Mouse (Mus musculus): Measurements from ENCODE around the gene Gm960.
"Not testable (repeated sequence)": the region's sequence is repeated elsewhere in the genome, so short reads cannot be mapped to it uniquely, and the experiment has no call there.

Gm960 gene

DNA sequence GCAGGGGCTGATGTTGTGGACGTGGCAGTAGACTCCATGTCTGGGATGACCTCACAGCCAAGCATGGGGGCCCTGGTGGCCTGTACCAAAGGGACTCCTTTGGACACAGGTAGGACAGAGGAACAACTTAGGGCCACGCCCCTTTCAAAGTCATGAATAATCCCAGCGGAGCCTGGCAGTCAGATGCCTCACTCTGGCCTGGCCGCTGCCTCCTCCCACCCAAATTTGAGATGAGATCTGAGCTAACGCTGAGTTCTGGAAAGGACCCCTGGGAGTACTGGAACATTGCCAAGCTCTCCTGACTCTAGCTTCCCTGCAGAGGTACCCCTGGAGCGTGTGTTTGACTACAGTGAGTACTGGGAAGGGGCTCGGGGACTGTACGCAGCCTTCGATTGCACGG is 79.0 kb downstream of the Gm960 start:
- no peak for DNase-seq

DNA sequence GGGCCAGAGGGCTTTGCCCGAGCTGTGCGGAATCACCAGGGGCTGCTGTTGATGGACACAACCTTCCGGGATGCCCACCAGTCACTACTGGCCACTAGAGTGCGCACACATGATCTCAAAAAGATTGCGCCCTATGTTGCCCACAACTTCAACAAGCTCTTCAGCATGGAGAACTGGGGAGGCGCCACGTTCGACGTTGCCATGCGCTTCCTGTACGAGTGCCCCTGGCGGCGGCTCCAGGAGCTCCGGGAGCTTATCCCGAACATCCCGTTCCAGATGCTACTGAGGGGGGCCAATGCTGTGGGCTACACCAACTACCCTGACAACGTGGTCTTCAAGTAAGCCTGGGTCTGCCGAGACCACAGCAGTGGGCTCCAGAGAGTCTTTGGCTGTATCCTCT is 80.3 kb downstream of the Gm960 start:
- DNase-seq, result no peak

DNA sequence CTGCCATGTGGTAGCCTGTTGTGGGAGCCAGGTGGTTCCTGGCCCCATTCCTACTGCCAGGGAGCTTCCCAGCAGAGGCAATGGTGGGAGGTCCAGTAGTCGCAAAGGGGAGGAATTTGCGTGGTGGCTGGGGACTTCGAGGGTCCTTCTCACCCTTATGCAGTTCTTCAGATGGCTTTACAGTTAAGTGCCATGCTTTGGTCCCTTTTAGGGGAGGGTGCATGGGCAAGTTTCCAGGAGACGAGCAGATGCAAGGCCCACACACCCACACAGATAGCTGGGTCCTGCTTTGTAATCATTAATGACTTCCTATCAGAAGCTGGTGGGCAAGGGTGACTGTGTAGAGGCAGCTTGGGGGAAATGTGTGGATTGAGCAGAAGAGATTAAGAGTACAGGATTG is 81.9 kb downstream of the Gm960 start:
- peak; percentile 9 for DNase-seq

DNA sequence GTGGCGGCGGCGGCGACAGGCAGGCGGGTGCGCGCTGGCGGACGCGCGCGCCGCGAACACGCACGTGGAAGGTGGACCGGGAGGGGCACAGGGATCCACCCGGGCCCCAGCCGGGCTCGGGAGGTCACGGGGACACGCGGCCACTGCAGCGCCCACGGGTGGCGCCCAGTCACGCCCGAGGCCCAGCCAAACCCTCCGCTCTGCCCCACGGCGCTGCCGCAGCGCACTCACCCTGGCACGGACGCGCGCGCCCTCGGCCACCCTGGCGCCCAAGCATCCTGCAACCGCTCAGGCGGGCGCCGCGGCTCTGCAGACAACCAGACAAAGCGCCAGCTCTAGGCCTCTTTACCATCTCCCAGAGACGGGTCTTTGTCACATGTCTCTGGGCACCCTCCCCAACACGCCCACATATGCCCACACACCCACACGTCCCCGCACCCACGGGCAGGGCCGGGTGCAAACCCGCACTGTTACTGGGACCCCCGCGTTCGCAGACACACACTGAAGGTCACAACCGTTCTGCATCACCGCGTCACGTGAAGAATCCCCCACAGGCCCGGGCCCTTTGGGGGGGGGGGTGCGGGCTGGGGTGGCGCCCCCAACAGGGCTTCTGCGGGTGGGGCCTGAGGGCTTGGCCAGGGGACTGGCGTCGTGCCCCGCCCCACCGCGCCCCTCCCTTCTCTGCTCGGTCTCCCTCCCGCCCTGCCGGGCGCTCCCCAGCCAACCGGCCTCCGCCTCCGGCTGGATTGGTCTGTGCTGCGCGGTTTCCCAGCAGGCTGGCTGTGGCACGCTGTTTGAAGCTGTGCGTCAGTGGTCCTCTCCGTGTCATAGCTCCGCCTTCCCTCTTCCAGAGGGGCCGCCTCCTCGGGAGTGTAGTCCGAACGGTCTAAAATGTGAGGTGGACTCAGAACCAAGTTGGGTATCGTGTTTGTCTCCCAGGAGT is 83.0 kb downstream of the Gm960 start, which contains the start of gene Lrfn4:
Gene Lrfn4 (minus strand): TSS at position 517 of the 943 bp plus-strand sequence.
- peak; percentile 77 for DNase-seq

DNA sequence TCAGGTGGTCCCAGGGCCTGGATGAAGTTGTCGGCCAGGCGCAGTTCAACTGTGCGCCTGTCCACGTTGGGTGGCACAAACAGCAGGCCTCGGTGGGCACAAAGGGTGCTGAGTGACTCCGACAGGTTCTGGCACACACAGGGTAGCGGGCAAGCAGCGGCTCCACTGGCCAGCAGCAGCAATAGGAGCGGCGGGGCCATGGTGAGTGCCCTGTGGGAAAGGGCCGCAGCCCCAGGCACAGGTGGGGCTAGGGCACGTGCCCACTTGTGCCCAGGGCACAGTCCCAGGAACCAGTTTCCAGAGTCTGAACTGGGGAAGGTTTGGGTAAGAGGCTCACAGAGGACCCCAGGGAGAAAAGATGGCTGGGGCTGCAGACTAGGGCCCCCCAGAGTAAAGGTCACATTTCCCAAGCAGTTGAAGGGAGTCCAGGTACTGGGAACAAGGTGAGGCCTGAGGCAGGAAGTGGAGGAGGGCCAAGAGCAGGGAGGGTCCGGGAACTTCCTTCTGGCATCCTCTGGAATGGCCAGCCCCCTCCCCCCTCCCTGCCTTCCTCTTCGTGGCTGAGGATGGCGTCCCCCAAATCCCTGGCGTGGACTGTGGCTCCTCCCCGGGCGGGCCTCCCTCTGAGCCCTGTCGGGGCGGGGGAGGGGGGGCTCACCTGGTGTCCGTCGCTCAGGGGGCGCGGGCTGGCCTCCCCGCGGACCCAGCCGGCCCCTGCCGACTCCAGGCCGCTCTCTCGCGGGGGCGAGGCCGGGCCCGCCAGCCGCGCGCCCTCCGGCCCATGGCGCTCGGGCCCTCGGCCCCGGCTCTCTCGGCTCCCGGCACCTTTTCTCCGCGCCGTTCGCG is 83.9 kb downstream of the Gm960 start:
- peak; percentile 23 for DNase-seq

DNA sequence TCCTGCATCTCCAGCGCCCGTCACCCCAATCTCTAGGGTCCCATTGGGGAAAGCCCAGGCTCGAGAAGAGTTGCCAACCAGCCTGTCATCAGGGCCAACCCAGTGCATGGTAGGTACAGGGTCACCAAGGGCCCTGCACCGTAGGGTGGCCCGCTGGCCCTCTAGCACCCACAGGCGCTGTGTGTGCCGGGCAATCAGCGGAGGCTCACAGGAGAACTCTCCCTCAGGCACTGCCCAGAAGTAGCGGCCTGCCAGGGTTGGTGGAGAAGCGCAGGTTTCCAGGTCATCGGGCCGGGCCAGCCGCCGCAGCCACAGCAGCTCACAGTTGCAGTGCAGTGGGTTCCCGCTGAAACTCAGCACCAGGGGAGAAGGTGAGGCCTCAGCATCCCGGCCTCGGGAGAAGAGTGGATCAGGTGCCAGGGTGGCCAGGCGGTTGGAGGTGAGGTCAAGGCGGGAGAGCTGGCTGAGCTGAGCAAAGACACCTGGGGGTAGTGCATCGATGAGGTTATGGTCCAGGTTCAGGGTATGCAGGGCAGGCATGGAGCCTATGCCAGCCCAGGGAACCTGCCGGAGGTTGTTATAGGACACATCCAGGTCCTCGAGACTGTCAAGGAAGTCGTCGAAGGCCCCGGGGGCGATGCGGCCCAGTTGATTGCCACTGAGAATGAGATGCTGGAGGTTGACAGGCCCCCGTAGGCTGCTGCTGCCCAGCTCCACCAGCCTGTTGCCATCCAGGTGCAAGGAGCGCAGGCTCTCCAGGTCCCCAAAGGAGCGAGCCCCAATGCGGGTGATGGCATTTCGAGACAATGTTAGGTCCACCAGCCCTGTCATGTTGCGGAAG is 84.8 kb downstream of the Gm960 start:
- DNase-seq, result peak; percentile 9

DNA sequence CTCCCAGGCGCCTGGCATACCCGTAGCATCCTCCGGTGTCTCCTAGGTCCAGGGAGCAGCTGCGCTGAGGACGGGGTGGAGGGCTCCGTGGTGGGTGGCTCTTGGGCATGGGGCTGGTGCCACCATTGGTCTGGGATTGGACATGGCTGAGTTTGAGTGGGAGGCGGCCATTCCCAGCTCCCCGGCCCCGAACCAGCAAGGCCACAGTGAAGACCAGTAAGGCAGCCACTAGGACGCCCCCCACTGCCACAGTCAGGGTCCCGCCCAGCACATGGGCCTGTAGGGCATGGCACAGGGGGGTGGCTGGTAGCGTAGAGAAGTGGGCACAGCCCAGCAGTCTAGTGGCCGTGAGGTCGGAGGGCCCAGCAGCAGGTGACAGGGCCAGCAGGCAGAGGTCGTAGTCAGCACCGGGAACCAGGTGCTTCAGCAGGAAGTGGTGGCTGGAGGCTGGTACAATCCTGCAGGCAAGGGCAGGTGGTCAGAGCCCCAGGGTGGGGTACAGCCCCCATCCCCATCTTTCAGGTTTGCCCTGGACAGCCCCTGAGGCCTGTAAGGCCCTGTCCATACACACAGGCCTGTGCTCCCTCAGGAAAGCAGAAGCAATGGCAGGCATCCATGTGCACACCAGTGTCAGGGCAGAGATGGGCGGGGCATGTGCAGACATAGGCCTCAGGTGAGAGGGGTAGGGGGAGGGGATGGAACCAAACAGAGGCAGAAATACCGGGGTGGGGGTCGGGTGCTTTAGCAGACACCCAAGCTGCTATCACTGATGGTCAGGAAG is 86.1 kb downstream of the Gm960 start:
- no peak for DNase-seq

DNA sequence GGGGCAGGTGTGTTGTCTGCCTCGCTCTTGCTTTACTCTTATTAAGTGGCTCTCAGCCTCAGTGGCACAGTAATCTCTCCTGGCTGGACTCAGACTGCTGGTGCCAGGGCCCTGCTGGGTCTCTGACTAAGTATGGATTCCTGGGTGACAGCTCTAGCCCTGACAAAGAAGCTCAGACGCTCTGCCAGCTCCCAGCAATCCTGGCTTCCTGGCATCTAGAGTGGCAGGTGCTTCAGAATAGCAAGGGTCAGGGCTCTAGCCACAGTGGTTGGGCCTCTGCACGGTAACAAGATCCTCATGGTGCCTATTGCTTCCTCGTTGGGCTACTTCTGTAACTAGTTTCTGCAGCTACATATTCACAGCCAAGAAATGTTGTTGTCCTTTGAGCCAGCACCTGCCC is 88.4 kb downstream of the Gm960 start:
- DNase-seq, result no peak

DNA sequence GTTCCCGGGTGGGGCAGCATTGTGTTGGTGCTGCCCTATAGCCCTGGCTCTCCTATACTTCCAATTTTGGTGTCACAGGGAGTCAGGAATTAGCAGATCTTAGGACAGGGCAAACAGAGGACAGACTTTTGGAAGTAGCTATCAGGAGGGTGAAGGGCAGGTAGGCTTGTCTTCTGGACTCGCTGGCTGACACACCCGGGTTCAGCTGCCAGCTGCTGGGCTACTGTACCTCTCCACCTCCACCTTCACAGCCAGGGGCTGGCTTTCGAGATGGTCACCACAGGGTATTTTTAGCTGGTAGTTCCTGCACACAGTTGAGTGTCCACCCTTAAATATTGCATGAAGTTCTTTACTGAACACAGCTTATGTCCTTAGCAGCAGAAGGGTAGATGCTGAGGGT is 90.0 kb downstream of the Gm960 start:
- no peak for DNase-seq

DNA sequence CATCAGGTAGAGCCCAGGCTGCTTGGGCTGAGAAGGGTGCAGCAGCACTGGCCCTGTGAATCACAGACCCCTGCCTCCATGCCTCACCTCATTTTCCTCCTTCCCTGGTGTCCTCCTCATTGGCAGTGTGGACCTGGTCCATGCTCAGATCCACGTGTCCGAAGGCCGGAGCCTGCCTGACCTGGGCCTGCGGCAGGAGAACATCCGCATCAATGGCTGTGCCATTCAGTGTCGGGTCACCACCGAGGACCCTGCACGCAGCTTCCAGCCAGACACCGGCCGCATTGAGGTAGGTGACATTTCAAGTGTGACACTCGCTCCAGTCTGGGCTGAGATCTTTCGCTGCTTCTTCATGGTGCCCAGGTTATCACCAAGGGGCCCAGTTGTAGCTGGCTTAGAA is 91.1 kb downstream of the Gm960 start:
- DNase-seq, result no peak

DNA sequence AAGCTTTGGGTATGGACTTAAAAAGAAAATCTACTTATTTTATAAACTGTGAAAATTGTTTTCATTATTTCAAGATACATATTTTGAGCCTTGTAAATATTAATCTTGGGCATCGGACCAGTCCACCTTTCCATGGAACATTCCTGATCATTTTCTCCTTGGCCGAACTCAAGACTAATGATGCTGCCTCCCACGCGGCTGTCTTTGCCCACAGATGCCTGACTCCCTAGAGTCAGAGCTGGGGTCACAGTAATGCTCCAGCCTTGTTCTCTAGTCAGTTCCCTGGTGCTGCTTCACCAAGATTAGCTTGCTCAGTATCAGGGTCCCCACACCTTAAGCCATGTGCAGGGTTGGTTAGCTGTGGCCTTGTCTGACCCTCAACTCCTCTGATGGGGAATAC is 92.8 kb downstream of the Gm960 start:
- DNase-seq, result no peak

DNA sequence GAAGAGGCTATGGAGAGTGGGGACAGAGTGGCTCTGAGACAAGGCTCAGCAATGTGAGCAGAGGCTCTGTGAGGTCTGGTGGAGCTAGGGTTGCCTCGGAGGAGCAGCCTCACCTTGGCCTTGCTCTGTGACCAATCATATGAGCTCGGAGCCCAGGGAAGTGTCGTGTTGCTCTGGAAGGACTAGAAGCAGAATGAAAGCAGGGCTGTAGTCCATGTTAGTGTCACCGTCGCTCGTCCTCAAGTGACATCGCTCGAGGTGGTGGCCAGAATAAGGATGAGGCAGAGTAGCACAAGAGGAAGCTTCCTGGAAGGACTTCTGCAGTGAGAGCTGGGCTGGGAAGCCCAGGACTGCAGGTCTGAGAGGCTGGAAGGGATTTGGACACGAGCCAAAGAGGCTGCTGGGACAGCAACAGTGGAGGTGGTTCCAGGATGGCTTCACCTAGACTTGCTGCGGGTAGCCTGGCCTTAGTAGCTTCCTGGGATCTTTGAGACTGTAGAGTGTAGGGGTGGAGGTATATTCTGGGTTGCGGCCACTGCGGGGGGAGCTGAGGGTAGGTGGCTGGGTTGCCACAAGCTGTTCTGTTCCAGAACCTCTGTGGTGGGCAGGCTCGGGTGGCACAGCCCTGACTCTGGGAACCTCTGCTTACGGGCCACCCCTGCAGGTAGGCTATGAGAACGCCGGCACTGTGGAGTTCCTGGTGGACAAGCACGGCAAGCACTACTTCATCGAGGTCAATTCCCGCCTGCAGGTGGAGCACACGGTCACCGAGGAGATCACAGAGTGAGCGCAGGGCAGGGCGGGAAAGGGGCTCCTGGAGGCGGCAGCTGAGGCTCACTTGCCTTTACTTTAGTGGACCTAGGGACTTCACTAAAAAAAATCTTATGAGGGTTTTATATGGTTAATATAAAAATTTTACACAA is 94.4 kb downstream of the Gm960 start:
- DNase-seq, result peak; percentile 65

DNA sequence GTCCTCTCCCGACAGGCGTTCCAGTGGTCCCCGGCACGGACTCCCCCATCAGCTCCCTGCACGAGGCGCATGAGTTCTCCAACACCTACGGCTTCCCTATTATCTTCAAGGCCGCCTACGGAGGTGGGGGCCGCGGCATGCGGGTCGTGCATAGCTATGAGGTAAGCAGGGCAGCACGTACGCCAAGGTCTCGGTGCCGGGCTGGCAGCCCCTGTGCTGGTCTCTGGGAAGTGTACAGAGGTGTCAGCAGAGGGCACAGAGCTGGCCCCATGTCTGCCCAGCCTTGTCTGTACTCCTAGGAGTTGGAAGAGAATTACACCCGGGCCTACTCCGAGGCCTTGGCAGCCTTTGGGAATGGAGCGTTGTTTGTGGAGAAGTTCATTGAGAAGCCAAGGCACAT is 96.0 kb downstream of the Gm960 start:
- no peak for DNase-seq

DNA sequence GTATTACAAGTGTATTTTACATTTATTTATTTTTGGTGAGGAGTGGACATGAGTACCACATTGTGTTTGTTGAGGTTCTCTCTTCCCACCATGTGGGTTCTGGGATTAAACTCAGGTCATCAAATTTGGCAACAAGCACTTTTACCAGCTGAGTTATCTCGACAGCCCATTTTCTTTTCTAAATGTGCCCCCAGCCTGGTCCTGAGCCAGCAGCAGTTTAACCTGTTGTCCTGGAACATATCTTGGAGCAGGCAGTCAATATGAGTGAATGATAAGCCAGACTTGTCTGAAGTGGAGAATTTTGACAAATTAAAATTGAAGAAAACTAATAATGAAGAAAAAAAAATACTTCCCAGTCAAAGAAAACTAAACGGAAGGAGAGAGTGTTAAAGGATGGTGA is 102.4 kb downstream of the Gm960 start:
- peak; percentile 42 for DNase-seq

DNA sequence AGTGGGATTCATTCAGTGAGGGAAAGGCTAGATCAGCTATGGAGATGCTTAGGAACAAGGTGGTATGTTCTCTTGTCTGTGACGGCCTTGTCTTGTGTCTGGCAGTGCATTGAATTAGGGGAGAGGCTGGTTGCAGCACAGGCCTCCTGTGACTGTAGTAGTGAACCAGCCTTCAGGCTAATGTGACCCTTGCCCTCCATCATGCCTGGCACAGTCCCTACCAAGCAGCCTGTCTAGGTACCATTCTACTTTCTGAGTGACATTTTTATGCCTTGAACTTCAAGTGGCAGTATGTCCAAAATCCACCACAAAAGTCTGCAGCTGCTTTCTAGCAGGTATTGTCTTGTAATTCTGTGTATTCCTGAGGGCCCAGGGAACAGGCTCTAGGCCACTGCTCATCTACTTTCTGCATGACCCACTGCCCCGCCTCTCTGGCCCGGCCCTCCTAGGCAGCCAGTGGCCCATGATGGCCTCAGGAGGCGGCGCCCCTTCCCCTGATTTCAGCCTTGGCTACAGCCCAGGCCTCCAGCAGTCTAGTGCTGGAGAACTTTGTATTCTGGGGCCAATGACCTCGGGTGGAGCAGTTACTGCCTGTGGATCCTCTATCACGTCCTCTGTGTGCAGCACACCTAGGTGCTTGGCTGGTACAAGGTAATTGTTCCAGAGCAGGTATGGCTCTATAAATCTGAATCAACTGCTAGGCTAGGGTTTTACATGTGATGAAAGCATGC is 104.5 kb downstream of the Gm960 start:
- DNase-seq, result peak; percentile 92

DNA sequence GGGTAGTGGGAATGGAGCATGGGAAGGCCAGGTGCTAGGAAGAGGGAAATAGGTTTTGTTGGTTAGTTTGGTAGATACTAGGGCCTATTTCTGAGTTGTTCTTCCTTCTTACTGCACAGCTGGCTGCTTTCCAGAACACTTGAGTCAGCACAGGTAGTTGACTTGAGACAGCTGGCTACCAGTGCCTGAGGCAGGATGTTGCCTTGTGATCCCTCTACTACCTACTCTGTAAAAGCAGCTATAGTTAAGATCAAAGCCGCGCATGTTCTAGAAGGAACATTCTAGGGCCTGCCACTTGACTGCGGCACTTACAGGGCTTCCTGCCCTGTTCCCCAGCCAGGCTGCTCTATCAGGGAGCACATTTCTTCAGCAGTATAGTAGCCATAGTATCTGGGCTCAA is 108.4 kb downstream of the Gm960 start:
- no peak for DNase-seq

DNA sequence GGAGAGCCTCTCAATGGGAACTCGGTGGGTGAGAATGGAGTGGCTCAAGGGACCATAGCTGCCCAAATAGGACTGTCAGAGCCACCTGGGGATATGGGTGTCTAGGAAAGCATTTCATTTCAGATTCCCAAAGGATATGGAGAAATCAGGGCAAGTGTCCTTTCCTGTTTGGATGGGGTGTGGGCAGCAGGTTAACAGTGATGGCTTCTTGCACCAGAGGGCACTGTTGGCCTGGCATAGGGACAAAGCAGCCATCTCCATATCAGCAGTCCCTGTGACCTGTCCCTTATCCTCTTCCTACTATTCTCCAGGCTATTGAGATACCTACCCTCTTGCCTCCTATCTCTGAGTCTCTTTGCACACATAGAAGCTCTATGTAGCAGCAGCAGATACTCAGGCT is 109.4 kb downstream of the Gm960 start:
- DNase-seq, result no peak

DNA sequence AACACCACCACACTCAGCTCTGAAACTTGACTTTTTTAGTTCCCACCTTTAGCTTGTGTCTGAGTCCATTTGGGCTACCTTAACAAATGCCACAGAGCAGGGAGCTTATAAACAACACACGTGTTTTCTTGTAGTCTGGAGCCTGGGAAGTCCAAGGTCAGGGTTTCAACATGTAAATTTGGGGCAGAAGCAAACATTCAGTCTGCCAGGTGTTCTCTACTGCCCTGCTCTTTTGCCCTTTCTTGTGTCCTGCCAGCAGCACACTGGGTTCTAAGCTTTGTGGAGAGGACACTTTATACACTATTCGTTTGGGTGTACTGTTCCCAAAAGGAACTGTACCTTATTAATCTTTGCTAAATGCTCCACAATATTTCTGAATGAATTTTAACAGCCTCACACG is 110.0 kb downstream of the Gm960 start:
- no peak for DNase-seq

DNA sequence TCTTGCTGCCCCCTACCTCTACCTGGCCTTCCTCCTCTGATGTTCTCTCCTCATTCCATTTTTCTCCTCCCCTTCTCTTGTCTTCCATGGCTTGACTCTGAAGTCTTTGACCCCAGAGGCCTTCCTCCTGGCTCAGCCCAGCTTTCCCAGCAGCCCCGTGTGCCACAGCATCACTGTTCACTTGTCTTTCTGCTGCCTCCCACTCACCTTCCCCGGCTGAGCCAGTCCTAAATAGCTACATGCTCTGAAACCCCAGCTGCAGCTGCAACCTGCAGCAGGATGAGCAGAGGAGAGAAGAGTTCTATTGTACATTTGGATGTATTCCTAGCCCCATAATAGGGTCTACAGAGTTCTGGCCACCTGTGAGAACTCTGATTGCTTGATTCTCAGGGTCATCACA is 111.0 kb downstream of the Gm960 start:
- DNase-seq, result no peak

DNA sequence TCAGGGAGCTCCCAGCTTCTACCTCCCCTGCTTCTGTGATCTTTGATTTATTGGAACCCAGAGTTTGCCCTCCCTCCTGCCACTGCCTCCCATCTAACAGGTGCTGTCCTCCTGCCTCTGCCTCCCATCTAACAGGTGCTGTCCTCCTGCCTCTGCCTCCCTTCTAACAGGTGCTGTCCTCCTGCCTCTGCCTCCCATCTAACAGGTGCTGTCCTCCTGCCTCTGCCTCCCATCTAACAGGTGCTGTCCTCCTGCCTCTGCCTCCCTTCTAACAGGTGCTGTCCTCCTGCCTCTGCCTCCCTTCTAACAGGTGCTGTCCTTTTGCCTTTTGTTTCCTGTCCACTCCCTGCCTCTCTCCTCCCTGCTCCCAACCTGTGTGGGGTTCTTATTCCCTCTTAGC is 111.7 kb downstream of the Gm960 start:
- not testable (repeated sequence) for DNase-seq
